Mouse (Mus musculus) embryonic facial prominence, embryonic 15.5 days (tissue): Measurements from ENCODE around the gene Ess2. TPM values are rescaled to one million over a fixed set of nuclear protein-coding genes. Genes with fewer than 3 reads are reported as not detected.

Experiments
- ATAC-seq: fragments of 200-750 bp; cut with Nextera tagmentation; 2 replicates; pipeline ENCODE4 v1.8.0; 2017; ENCODE audit warnings: low read depth, moderate TSS enrichment; ENCODE audit not compliant: insufficient number of reproducible peaks, low FRiP score, low TSS enrichment
- H3K27ac ChIP-seq: fragments of 300-500 bp; sonication (generic); replicated peaks from 2 replicates; pipeline ENCODE4 v1.5.1; 2015; ENCODE audit warnings: mild to moderate bottlenecking, inconsistent platforms
- H3K27me3 ChIP-seq: fragments of 300-500 bp; sonication (generic); 2 replicates; pipeline ENCODE4 v1.6.1; 2015; ENCODE audit warnings: inconsistent platforms
- H3K36me3 ChIP-seq: fragments of 300-500 bp; sonication (generic); 2 replicates; pipeline ENCODE4 v1.6.1; 2015; ENCODE audit warnings: mild to moderate bottlenecking, inconsistent platforms
- H3K4me1 ChIP-seq: fragments of 300-500 bp; sonication (generic); 2 replicates; pipeline ENCODE4 v1.6.1; 2015; ENCODE audit warnings: inconsistent platforms
- H3K4me2 ChIP-seq: fragments of 300-500 bp; sonication (generic); replicated peaks from 2 replicates; pipeline ENCODE4 v1.6.1; 2015; ENCODE audit warnings: mild to moderate bottlenecking, inconsistent platforms
- H3K4me3 ChIP-seq: fragments of 300-500 bp; sonication (generic); replicated peaks from 2 replicates; pipeline ENCODE4 v1.5.1; 2015; ENCODE audit warnings: mild to moderate bottlenecking, inconsistent platforms
- H3K9ac ChIP-seq: fragments of 300-500 bp; sonication (generic); 2 replicates; pipeline ENCODE4 v1.6.1; 2015; ENCODE audit warnings: inconsistent platforms
- H3K9me3 ChIP-seq: fragments of 300-500 bp; sonication (generic); replicated peaks from 2 replicates; pipeline ENCODE4 v1.6.1; 2016; ENCODE audit warnings: inconsistent platforms
- WGBS: fragments of 180-500 bp; shearing (Covaris S2); methylation state at CpG from one replicate; pipeline ENCODE4 v1.1.7; 2015; 5-methylcytosine and 5-hydroxymethylcytosine counted together
- polyA plus RNA-seq: library from polyadenylated mRNA; unstranded; fragments of >200 nt; fragmentation: Nextera tagmentation; extraction: Ambion mirVana; gene quantifications from 2 replicates; pipeline ENCODE4 v1.2.1, GENCODE M21; 2015

The Ess2 gene
- polyA plus RNA-seq, 1 experiment from 2014 or later, result 40.8 TPM

GRCm38 (mm10) chr16:17934445-17934910 is 23.3 kb upstream of the Ess2 start:
- H3K4me2 ChIP-seq, result no peak overlapping the region
- no peak overlapping the region for H3K27ac ChIP-seq
- H3K9ac ChIP-seq, result no peak overlapping the region
- WGBS, result 54% methylated on average over 3 of the region's 3 CpGs
- no peaks in the 10 kb centered on the region for H3K27me3 ChIP-seq
- H3K9me3 ChIP-seq, result no peaks in the 10 kb centered on the region
- no peak for ATAC-seq
- H3K36me3 ChIP-seq, result no peaks in the 10 kb centered on the region
- H3K4me3 ChIP-seq, result no peak overlapping the region
- 0 out of 2 replicates have a peak, but pooled peaks cover 4% of the 10 kb centered on the region for H3K4me1 ChIP-seq

GRCm38 (mm10) chr16:17933594-17934444 is 22.7 kb upstream of the Ess2 start:
- no peaks in the 10 kb centered on the region for H3K27me3 ChIP-seq
- no peak overlapping the region for H3K27ac ChIP-seq
- H3K4me3 ChIP-seq, result no peak overlapping the region
- WGBS, result 66% methylated on average over 9 of the region's 9 CpGs
- no peak overlapping the region for H3K9ac ChIP-seq
- no peaks in the 10 kb centered on the region for H3K9me3 ChIP-seq
- H3K4me2 ChIP-seq, result no peak overlapping the region
- no peak for ATAC-seq
- peaks cover 2% of the 10 kb centered on the region for H3K4me1 ChIP-seq
- no peaks in the 10 kb centered on the region for H3K36me3 ChIP-seq

- ATAC-seq, result no peak
- 72% methylated on average over 5 of the region's 5 CpGs for WGBS
- no peak overlapping the region for H3K9ac ChIP-seq
- no peak overlapping the region for H3K4me2 ChIP-seq
- no peak overlapping the region for H3K4me3 ChIP-seq
- H3K9me3 ChIP-seq, result no peaks in the 10 kb centered on the region
- H3K27ac ChIP-seq, result no peak overlapping the region
- no peaks in the 10 kb centered on the region for H3K27me3 ChIP-seq
- H3K4me1 ChIP-seq, result peaks cover 11% of the 10 kb centered on the region
- H3K36me3 ChIP-seq, result no peaks in the 10 kb centered on the region
Observed at GRCm38 (mm10) chr16:17931906-17932460, 20.8 kb upstream of the Ess2 start.

- H3K27ac ChIP-seq, result 0 out of 2 replicates have a peak overlapping the region, but pooled peaks have one; percentile 39
- 54% methylated on average over 2 of the region's 2 CpGs for WGBS
- H3K36me3 ChIP-seq, result peaks cover 18% of the 10 kb centered on the region
- no peaks in the 10 kb centered on the region for H3K9me3 ChIP-seq
- H3K4me2 ChIP-seq, result no peak overlapping the region
- no peaks in the 10 kb centered on the region for H3K27me3 ChIP-seq
- ATAC-seq, result no peak
- H3K4me1 ChIP-seq, result peaks cover 18% of the 10 kb centered on the region
- H3K4me3 ChIP-seq, result no peak overlapping the region
- no peak overlapping the region for H3K9ac ChIP-seq
Observed at GRCm38 (mm10) chr16:17929631-17930030, 18.5 kb upstream of the Ess2 start.

- Histone ChIP-seq H3K36me3 (peaks cover 18% of the 10 kb centered on the region), H3K9ac (no peak overlapping the region), H3K27me3 (no peaks in the 10 kb centered on the region), H3K27ac (0 out of 2 replicates have a peak overlapping the region, but pooled peaks have one; percentile 83), H3K4me3 (no peak overlapping the region), H3K9me3 (no peaks in the 10 kb centered on the region), H3K4me1 (peaks cover 18% of the 10 kb centered on the region), H3K4me2 (no peak overlapping the region)
- no peak for ATAC-seq
- WGBS, result 13% methylated on average over 2 of the region's 2 CpGs
Observed at GRCm38 (mm10) chr16:17929211-17929610, 18.1 kb upstream of the Ess2 start.

GRCm38 (mm10) chr16:17928627-17929104 is 17.5 kb upstream of the Ess2 start:
- H3K4me2 ChIP-seq, result peak overlapping the region; percentile 96
- H3K27me3 ChIP-seq, result no peaks in the 10 kb centered on the region
- ATAC-seq, result 0 out of 2 replicates have a peak, but pooled peaks have one; percentile 11
- 1% methylated on average over 9 of the region's 9 CpGs for WGBS
- H3K36me3 ChIP-seq, result peaks cover 18% of the 10 kb centered on the region
- peak overlapping the region; percentile 86 for H3K4me3 ChIP-seq
- 0 out of 2 replicates have a peak overlapping the region, but pooled peaks have one; percentile 67 for H3K9ac ChIP-seq
- no peaks in the 10 kb centered on the region for H3K9me3 ChIP-seq
- H3K27ac ChIP-seq, result peak overlapping the region; percentile 83
- H3K4me1 ChIP-seq, result peaks cover 18% of the 10 kb centered on the region

- Histone ChIP-seq H3K4me3 (peak within 1 kb of the TSS; percentile 86), H3K4me1 (peaks cover 21% of the 10 kb centered on the region), H3K9me3 (no peaks in the 10 kb centered on the region), H3K4me2 (peak within 1 kb of the TSS; percentile 96), H3K9ac (peak within 1 kb of the TSS; percentile 67), H3K36me3 (peaks cover 18% of the 10 kb centered on the region), H3K27ac (peak within 1 kb of the TSS; percentile 83), H3K27me3 (no peaks in the 10 kb centered on the region)
- ATAC-seq, result peak; percentile 73
- under 1% methylated on average over 47 of the region's 47 CpGs for WGBS
Observed at GRCm38 (mm10) chr16:17928087-17928580, 17.0 kb upstream of the Ess2 start, which contains the start of gene Slc25a1. Slc25a1 (minus strand) TSS chr16:17928219.

- Histone ChIP-seq H3K4me2 (peak overlapping the region; percentile 96), H3K9me3 (no peaks in the 10 kb centered on the region), H3K9ac (peak overlapping the region; percentile 67), H3K4me1 (peaks cover 25% of the 10 kb centered on the region), H3K36me3 (peaks cover 18% of the 10 kb centered on the region), H3K27ac (peak overlapping the region; percentile 83), H3K27me3 (no peaks in the 10 kb centered on the region), H3K4me3 (peak overlapping the region; percentile 86)
- WGBS, result under 1% methylated on average over 72 of the region's 72 CpGs
- ATAC-seq, result no peak; the same call in none of the 2 replicates
Observed at GRCm38 (mm10) chr16:17927351-17928082, 16.4 kb upstream of the Ess2 start.

GRCm38 (mm10) chr16:17922163-17922538 is 11.0 kb upstream of the Ess2 start:
- Histone ChIP-seq H3K9ac (peak overlapping the region; percentile 88), H3K36me3 (peaks cover 18% of the 10 kb centered on the region), H3K4me3 (peak overlapping the region; percentile 79), H3K4me1 (peaks cover 32% of the 10 kb centered on the region), H3K27me3 (peaks cover 34% of the 10 kb centered on the region), H3K9me3 (no peaks in the 10 kb centered on the region), H3K4me2 (peak overlapping the region; percentile 93), H3K27ac (peak overlapping the region; percentile 89)
- under 1% methylated on average over 14 of the region's 14 CpGs for WGBS
- no peak for ATAC-seq

- peaks cover 18% of the 10 kb centered on the region for H3K36me3 ChIP-seq
- H3K4me1 ChIP-seq, result peaks cover 25% of the 10 kb centered on the region
- peak overlapping the region; percentile 89 for H3K27ac ChIP-seq
- no peaks in the 10 kb centered on the region for H3K9me3 ChIP-seq
- WGBS, result 2% methylated on average over 47 of the region's 47 CpGs
- peak; percentile 90 for ATAC-seq
- peak overlapping the region; percentile 79 for H3K4me3 ChIP-seq
- H3K9ac ChIP-seq, result peak overlapping the region; percentile 88
- H3K4me2 ChIP-seq, result peak overlapping the region; percentile 93
- H3K27me3 ChIP-seq, result peaks cover 40% of the 10 kb centered on the region
Observed at GRCm38 (mm10) chr16:17921325-17922162, 10.4 kb upstream of the Ess2 start.
